Mouse (Mus musculus): ENCODE measurements at regions not wholly inside any gene's neighbourhood (a gene's known extent, or its start where the extent isn't known, plus 50 kb on each side); places are given as distances from the start of the nearest gene placed in this dataset.
A peak's percentile ranks its signal among the peaks of the same experiment; 100 is the strongest.
"Not testable (repeated sequence)": the region's sequence is repeated elsewhere in the genome, so short reads cannot be mapped to it uniquely, and the experiment has no call there.

GRCm38 (mm10) chr5:60966939-60967338, 841.7 kb upstream of the G6pd2 start:
- peak; percentile 1 for DNase-seq (ENCODE audit: low read depth, low spot score)

- DNase-seq (ENCODE audit: low read depth, low spot score): peak; percentile 13
Measured at GRCm38 (mm10) chr5:60969470-60969869, 839.1 kb upstream of the G6pd2 start.

- DNase-seq (ENCODE audit: low read depth, low spot score): no peak
Measured at GRCm38 (mm10) chr5:60978693-60979092, 829.9 kb upstream of the G6pd2 start.

GRCm38 (mm10) chr5:60988313-60988712, 820.3 kb upstream of the G6pd2 start:
- no peak for DNase-seq (ENCODE audit: low read depth, low spot score)

GRCm38 (mm10) chr5:60989330-60989729, 819.3 kb upstream of the G6pd2 start:
- DNase-seq (ENCODE audit: low read depth, low spot score): not testable (repeated sequence)

DNA sequence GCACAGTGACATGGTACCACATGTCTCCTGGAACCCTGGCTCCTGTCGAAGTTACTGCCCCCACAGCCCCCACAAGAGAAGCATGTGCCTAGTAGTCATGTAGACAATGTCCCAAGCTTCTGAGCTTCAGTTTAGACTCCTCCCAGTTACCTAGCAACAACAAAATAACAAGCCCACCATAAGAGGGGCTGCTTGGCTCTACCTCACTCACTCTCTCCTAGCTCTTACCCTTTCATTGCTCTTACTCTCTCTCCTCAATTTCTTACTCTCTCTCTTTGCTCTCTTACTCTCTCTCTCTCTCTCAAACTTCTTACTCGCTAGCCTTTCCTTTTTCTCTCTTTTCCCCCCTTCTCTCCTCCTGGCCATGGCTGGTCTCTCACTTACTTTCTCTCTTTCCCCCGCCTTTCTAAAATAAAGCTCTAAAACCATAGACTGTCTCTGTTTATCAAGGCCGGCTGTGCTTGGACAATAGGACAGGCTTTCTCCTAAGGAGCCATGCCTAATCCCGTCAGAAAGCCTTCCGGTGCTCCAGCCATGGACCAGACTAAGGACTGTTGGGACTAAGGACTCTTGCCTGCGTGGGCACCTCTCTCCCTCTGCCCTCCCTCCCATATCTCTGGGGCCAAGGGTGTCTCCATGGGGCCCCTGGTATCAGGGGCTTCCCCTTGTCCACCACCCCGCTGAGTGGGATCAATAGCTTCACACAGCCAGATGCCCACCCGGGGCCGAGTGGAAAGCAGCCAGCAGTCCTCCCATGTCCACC, 813.7 kb upstream of the G6pd2 start:
- DNase-seq (ENCODE audit: low read depth, low spot score): no peak

DNA sequence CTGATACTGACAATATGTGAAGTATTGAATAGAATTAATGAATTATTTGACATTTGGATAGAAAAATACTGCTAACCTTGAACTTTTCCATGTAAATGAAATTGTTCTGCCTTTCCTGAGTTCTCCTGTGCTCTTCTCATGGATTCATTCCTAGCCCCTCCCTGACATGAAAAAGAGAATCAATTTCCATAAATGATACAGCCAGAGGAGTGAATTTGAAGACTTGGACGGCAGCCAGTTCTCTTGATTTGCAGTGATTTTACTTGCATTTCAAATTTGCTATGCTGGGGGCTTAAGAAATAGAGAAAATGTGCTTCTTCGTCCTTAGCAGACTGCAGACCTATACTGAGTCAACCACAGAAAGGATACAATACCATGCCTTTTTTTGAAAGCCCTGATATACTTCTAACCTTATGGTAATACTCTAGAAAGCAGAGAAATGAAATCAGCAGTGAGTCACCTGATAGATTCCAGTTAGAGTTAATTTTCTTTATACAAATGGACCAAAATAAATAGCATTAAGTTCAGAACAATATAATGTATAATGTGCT, 773.0 kb upstream of the G6pd2 start:
- peak; percentile 34 for DNase-seq (ENCODE audit: low read depth, low spot score)

All from brain, adult 2 months (tissue).